Mouse (Mus musculus): ENCODE measurements around the gene Ugt8a. TPM values are rescaled to one million over a fixed set of nuclear protein-coding genes. Genes with fewer than 3 reads are reported as not detected.

Ugt8a gene
- polyA plus RNA-seq, 2 experiments: 0.29 to 0.88 TPM

- Histone ChIP-seq H3K36me3 (ENCODE audit: control insufficient read depth, insufficient read depth, low read length) (no peaks in the 10 kb centered on the region), H3K4me2 (replicated peaks; ENCODE audit: low read depth, low read length, severe bottlenecking) (no peak overlapping the region), H3K27me3 (ENCODE audit: control insufficient read depth, insufficient read depth, low read length) (no peaks in the 10 kb centered on the region), H3K9ac (ENCODE audit: low read depth, low read length, severe bottlenecking) (no peak overlapping the region), H3K4me1 (ENCODE audit: control insufficient read depth, insufficient read depth, low read length) (no peaks in the 10 kb centered on the region), H3K27ac (replicated peaks; ENCODE audit: low read depth, low read length) (no peak overlapping the region), H3K9me3 (ENCODE audit: control insufficient read depth, low read length) (no peaks in the 10 kb centered on the region), H3K4me3 (replicated peaks; ENCODE audit: low read length) (no peak overlapping the region)
- 80% methylated on average over 4 of the region's 4 CpGs for WGBS
- DNase-seq (ENCODE audit: low spot score) (no peak), ATAC-seq (ENCODE audit: low FRiP score, low read depth) (no peak)
- no peak for TF ChIP-seq POLR2A (IDR thresholded peaks at IDR 0.05; ENCODE audit: borderline replicate concordance, extremely low read depth, insufficient read depth, insufficient read length)
Measured at GRCm38 (mm10) chr3:125969458-125969857, 31.0 kb upstream of the Ugt8a start.

GRCm38 (mm10) chr3:125956196-125956885, 17.9 kb upstream of the Ugt8a start:
- H3K27ac ChIP-seq (replicated peaks; ENCODE audit: low read depth, low read length): no peak overlapping the region
- DNase-seq (ENCODE audit: low spot score) (no peak), ATAC-seq (ENCODE audit: low FRiP score, low read depth) (no peak)
- no peaks in the 10 kb centered on the region for H3K4me1 ChIP-seq (ENCODE audit: control insufficient read depth, insufficient read depth, low read length)
- H3K36me3 ChIP-seq (ENCODE audit: control insufficient read depth, insufficient read depth, low read length): no peaks in the 10 kb centered on the region
- H3K27me3 ChIP-seq (ENCODE audit: control insufficient read depth, insufficient read depth, low read length): no peaks in the 10 kb centered on the region
- TF ChIP-seq POLR2A (IDR thresholded peaks at IDR 0.05; ENCODE audit: borderline replicate concordance, extremely low read depth, insufficient read depth, insufficient read length): no peak
- H3K4me3 ChIP-seq (replicated peaks; ENCODE audit: low read length): no peak overlapping the region
- no peaks in the 10 kb centered on the region for H3K9me3 ChIP-seq (ENCODE audit: control insufficient read depth, low read length)
- WGBS: 79% methylated on average over 3 of the region's 3 CpGs
- H3K9ac ChIP-seq (ENCODE audit: low read depth, low read length, severe bottlenecking): no peak overlapping the region
- no peak overlapping the region for H3K4me2 ChIP-seq (replicated peaks; ENCODE audit: low read depth, low read length, severe bottlenecking)

GRCm38 (mm10) chr3:125954881-125955280, 16.5 kb upstream of the Ugt8a start:
- Histone ChIP-seq H3K27ac (replicated peaks; ENCODE audit: low read depth, low read length) (no peak overlapping the region), H3K4me2 (replicated peaks; ENCODE audit: low read depth, low read length, severe bottlenecking) (no peak overlapping the region), H3K9ac (ENCODE audit: low read depth, low read length, severe bottlenecking) (no peak overlapping the region), H3K4me1 (ENCODE audit: control insufficient read depth, insufficient read depth, low read length) (no peaks in the 10 kb centered on the region), H3K4me3 (replicated peaks; ENCODE audit: low read length) (no peak overlapping the region), H3K9me3 (ENCODE audit: control insufficient read depth, low read length) (no peaks in the 10 kb centered on the region), H3K36me3 (ENCODE audit: control insufficient read depth, insufficient read depth, low read length) (no peaks in the 10 kb centered on the region), H3K27me3 (ENCODE audit: control insufficient read depth, insufficient read depth, low read length) (no peaks in the 10 kb centered on the region)
- WGBS: 76% methylated on average over 1 of the region's 1 CpGs
- DNase-seq (ENCODE audit: low spot score) (no peak), ATAC-seq (ENCODE audit: low FRiP score, low read depth) (no peak)
- TF ChIP-seq POLR2A (IDR thresholded peaks at IDR 0.05; ENCODE audit: borderline replicate concordance, extremely low read depth, insufficient read depth, insufficient read length): no peak

GRCm38 (mm10) chr3:125940811-125941210, 2.4 kb upstream of the Ugt8a start:
- WGBS: 68% methylated on average over 3 of the region's 3 CpGs

GRCm38 (mm10) chr3:125938756-125939109, 314 bp upstream of the Ugt8a start:
- peaks cover 35% of the 10 kb centered on the region for H3K27me3 ChIP-seq (ENCODE audit: control insufficient read depth, insufficient read depth, low read length)
- H3K36me3 ChIP-seq (ENCODE audit: control insufficient read depth, insufficient read depth, low read length): no peaks in the 10 kb centered on the region
- WGBS: 1% methylated on average over 16 of the region's 37 CpGs
- H3K9me3 ChIP-seq (ENCODE audit: control insufficient read depth, low read length): no peaks in the 10 kb centered on the region
- peaks cover 4% of the 10 kb centered on the region; the same call in 1 of the 2 replicates for H3K4me1 ChIP-seq (ENCODE audit: control insufficient read depth, insufficient read depth, low read length)
- DNase-seq (ENCODE audit: low spot score) (no peak), ATAC-seq (ENCODE audit: low FRiP score, low read depth) (peak; percentile 51)
- H3K4me2 ChIP-seq (replicated peaks; ENCODE audit: low read depth, low read length, severe bottlenecking): peak overlapping the region; percentile 91
- no peak for TF ChIP-seq POLR2A (IDR thresholded peaks at IDR 0.05; ENCODE audit: borderline replicate concordance, extremely low read depth, insufficient read depth, insufficient read length)
- H3K4me3 ChIP-seq (replicated peaks; ENCODE audit: low read length): peak overlapping the region; percentile 51
- no peak overlapping the region for H3K9ac ChIP-seq (ENCODE audit: low read depth, low read length, severe bottlenecking)
- no peak overlapping the region for H3K27ac ChIP-seq (replicated peaks; ENCODE audit: low read depth, low read length)

More at GRCm38 (mm10) chr3:125940811-125941210, 2.4 kb upstream of the Ugt8a start:
- TF ChIP-seq POLR2A (IDR thresholded peaks at IDR 0.05; ENCODE audit: borderline replicate concordance, extremely low read depth, insufficient read depth, insufficient read length): no peak
- ATAC-seq (ENCODE audit: low FRiP score, low read depth): no peak
- Histone ChIP-seq H3K4me1 (ENCODE audit: control insufficient read depth, insufficient read depth, low read length) (peaks cover 4% of the 10 kb centered on the region; the same call in 1 of the 2 replicates), H3K27me3 (ENCODE audit: control insufficient read depth, insufficient read depth, low read length) (peaks cover 35% of the 10 kb centered on the region), H3K4me2 (replicated peaks; ENCODE audit: low read depth, low read length, severe bottlenecking) (no peak overlapping the region), H3K9ac (ENCODE audit: low read depth, low read length, severe bottlenecking) (no peak overlapping the region), H3K9me3 (ENCODE audit: control insufficient read depth, low read length) (no peaks in the 10 kb centered on the region), H3K4me3 (replicated peaks; ENCODE audit: low read length) (no peak overlapping the region), H3K36me3 (ENCODE audit: control insufficient read depth, insufficient read depth, low read length) (no peaks in the 10 kb centered on the region), H3K27ac (replicated peaks; ENCODE audit: low read depth, low read length) (no peak overlapping the region)
- no peak for DNase-seq (ENCODE audit: low spot score)

Measured in limb, embryonic 14.5 days (tissue).